Mouse (Mus musculus): ENCODE measurements around the gene Crybb2. TPM values are rescaled to one million over a fixed set of nuclear protein-coding genes. Genes with fewer than 3 reads are reported as not detected.
A peak's percentile ranks its signal among the peaks of the same experiment; 100 is the strongest.

Gene Crybb2
- polyA plus RNA-seq, 1 experiment from 2014 or later: not detected

- 86% methylated on average over 11 of the region's 11 CpGs for WGBS
- H3K4me2 ChIP-seq (ENCODE audit: low read depth, low read length, severe bottlenecking): no peak overlapping the region
- DNase-seq (ENCODE audit: low spot score) (no peak), ATAC-seq (replicated peaks; ENCODE audit: low FRiP score) (no peak)
- H3K27me3 ChIP-seq (ENCODE audit: control insufficient read depth, insufficient read depth, low read length): no peaks in the 10 kb centered on the region
- no peak overlapping the region for H3K4me3 ChIP-seq (ENCODE audit: low read depth, low read length)
- H3K27ac ChIP-seq (ENCODE audit: low read depth, low read length): no peak overlapping the region
- H3K4me1 ChIP-seq (replicated peaks; ENCODE audit: control insufficient read depth, insufficient read depth, low read length): peaks cover 3% of the 10 kb centered on the region
- no peak overlapping the region for H3K9ac ChIP-seq (ENCODE audit: low read length)
- H3K9me3 ChIP-seq (ENCODE audit: control insufficient read depth, low read length): no peaks in the 10 kb centered on the region
- H3K36me3 ChIP-seq (ENCODE audit: control insufficient read depth, insufficient read depth, low read length): no peaks in the 10 kb centered on the region
Observed at GRCm38 (mm10) chr5:113100422-113100821, 30.5 kb upstream of the Crybb2 start.

GRCm38 (mm10) chr5:113099546-113099945 lies 29.6 kb upstream of the Crybb2 start:
- no peak overlapping the region for H3K4me3 ChIP-seq (ENCODE audit: low read depth, low read length)
- no peaks in the 10 kb centered on the region for H3K27me3 ChIP-seq (ENCODE audit: control insufficient read depth, insufficient read depth, low read length)
- DNase-seq (ENCODE audit: low spot score): peak; percentile 96
- H3K9ac ChIP-seq (ENCODE audit: low read length): no peak overlapping the region
- H3K4me2 ChIP-seq (ENCODE audit: low read depth, low read length, severe bottlenecking): no peak overlapping the region
- H3K36me3 ChIP-seq (ENCODE audit: control insufficient read depth, insufficient read depth, low read length): no peaks in the 10 kb centered on the region
- WGBS: 33% methylated on average over 1 of the region's 1 CpGs
- no peak overlapping the region for H3K27ac ChIP-seq (ENCODE audit: low read depth, low read length)
- no peaks in the 10 kb centered on the region for H3K9me3 ChIP-seq (ENCODE audit: control insufficient read depth, low read length)
- 0 out of 2 replicates have a peak, but pooled peaks have one; percentile 12 for ATAC-seq (replicated peaks; ENCODE audit: low FRiP score)
- H3K4me1 ChIP-seq (replicated peaks; ENCODE audit: control insufficient read depth, insufficient read depth, low read length): peaks cover 3% of the 10 kb centered on the region

GRCm38 (mm10) chr5:113097551-113097950 lies 27.6 kb upstream of the Crybb2 start:
- no peaks in the 10 kb centered on the region for H3K9me3 ChIP-seq (ENCODE audit: control insufficient read depth, low read length)
- H3K27me3 ChIP-seq (ENCODE audit: control insufficient read depth, insufficient read depth, low read length): no peaks in the 10 kb centered on the region
- WGBS: 89% methylated on average over 17 of the region's 17 CpGs
- H3K4me3 ChIP-seq (ENCODE audit: low read depth, low read length): no peak overlapping the region
- no peaks in the 10 kb centered on the region for H3K36me3 ChIP-seq (ENCODE audit: control insufficient read depth, insufficient read depth, low read length)
- no peak overlapping the region for H3K4me2 ChIP-seq (ENCODE audit: low read depth, low read length, severe bottlenecking)
- no peaks in the 10 kb centered on the region for H3K4me1 ChIP-seq (replicated peaks; ENCODE audit: control insufficient read depth, insufficient read depth, low read length)
- ATAC-seq (replicated peaks; ENCODE audit: low FRiP score): no peak
- no peak overlapping the region for H3K9ac ChIP-seq (ENCODE audit: low read length)
- H3K27ac ChIP-seq (ENCODE audit: low read depth, low read length): no peak overlapping the region
- no peak for DNase-seq (ENCODE audit: low spot score)

- H3K4me2 ChIP-seq (ENCODE audit: low read depth, low read length, severe bottlenecking): no peak overlapping the region
- no peaks in the 10 kb centered on the region for H3K27me3 ChIP-seq (ENCODE audit: control insufficient read depth, insufficient read depth, low read length)
- H3K4me1 ChIP-seq (replicated peaks; ENCODE audit: control insufficient read depth, insufficient read depth, low read length): no peaks in the 10 kb centered on the region
- H3K36me3 ChIP-seq (ENCODE audit: control insufficient read depth, insufficient read depth, low read length): no peaks in the 10 kb centered on the region
- ATAC-seq (replicated peaks; ENCODE audit: low FRiP score) (no peak), DNase-seq (ENCODE audit: low spot score) (no peak)
- 95% methylated on average over 18 of the region's 18 CpGs for whole genome bisulfite sequencing
- H3K4me3 ChIP-seq (ENCODE audit: low read depth, low read length): no peak overlapping the region
- no peak overlapping the region for H3K9ac ChIP-seq (ENCODE audit: low read length)
- H3K27ac ChIP-seq (ENCODE audit: low read depth, low read length): no peak overlapping the region
- no peaks in the 10 kb centered on the region for H3K9me3 ChIP-seq (ENCODE audit: control insufficient read depth, low read length)
Observed at GRCm38 (mm10) chr5:113095456-113095855, 25.5 kb upstream of the Crybb2 start.

GRCm38 (mm10) chr5:113092406-113092805 lies 22.5 kb upstream of the Crybb2 start:
- Histone ChIP-seq H3K9me3 (ENCODE audit: control insufficient read depth, low read length) (no peaks in the 10 kb centered on the region), H3K4me3 (ENCODE audit: low read depth, low read length) (no peak overlapping the region), H3K36me3 (ENCODE audit: control insufficient read depth, insufficient read depth, low read length) (no peaks in the 10 kb centered on the region), H3K4me2 (ENCODE audit: low read depth, low read length, severe bottlenecking) (no peak overlapping the region), H3K27me3 (ENCODE audit: control insufficient read depth, insufficient read depth, low read length) (no peaks in the 10 kb centered on the region), H3K27ac (ENCODE audit: low read depth, low read length) (no peak overlapping the region), H3K9ac (ENCODE audit: low read length) (no peak overlapping the region), H3K4me1 (replicated peaks; ENCODE audit: control insufficient read depth, insufficient read depth, low read length) (no peaks in the 10 kb centered on the region)
- no peak for DNase-seq (ENCODE audit: low spot score)
- no peak for ATAC-seq (replicated peaks; ENCODE audit: low FRiP score)
- 88% methylated on average over 7 of the region's 7 CpGs for WGBS

GRCm38 (mm10) chr5:113091162-113091561 lies 21.2 kb upstream of the Crybb2 start:
- H3K36me3 ChIP-seq (ENCODE audit: control insufficient read depth, insufficient read depth, low read length): no peaks in the 10 kb centered on the region
- H3K9ac ChIP-seq (ENCODE audit: low read length): no peak overlapping the region
- 61% methylated on average over 5 of the region's 5 CpGs for WGBS
- H3K4me2 ChIP-seq (ENCODE audit: low read depth, low read length, severe bottlenecking): no peak overlapping the region
- no peak overlapping the region for H3K27ac ChIP-seq (ENCODE audit: low read depth, low read length)
- DNase-seq (ENCODE audit: low spot score): peak; percentile 78
- no peak for ATAC-seq (replicated peaks; ENCODE audit: low FRiP score)
- no peaks in the 10 kb centered on the region for H3K27me3 ChIP-seq (ENCODE audit: control insufficient read depth, insufficient read depth, low read length)
- H3K4me1 ChIP-seq (replicated peaks; ENCODE audit: control insufficient read depth, insufficient read depth, low read length): no peaks in the 10 kb centered on the region
- no peaks in the 10 kb centered on the region for H3K9me3 ChIP-seq (ENCODE audit: control insufficient read depth, low read length)
- no peak overlapping the region for H3K4me3 ChIP-seq (ENCODE audit: low read depth, low read length)

- DNase-seq (ENCODE audit: low spot score): no peak
- no peak overlapping the region for H3K27ac ChIP-seq (ENCODE audit: low read depth, low read length)
- H3K4me2 ChIP-seq (ENCODE audit: low read depth, low read length, severe bottlenecking): no peak overlapping the region
- H3K9ac ChIP-seq (ENCODE audit: low read length): no peak overlapping the region
- H3K27me3 ChIP-seq (ENCODE audit: control insufficient read depth, insufficient read depth, low read length): no peaks in the 10 kb centered on the region
- H3K4me1 ChIP-seq (replicated peaks; ENCODE audit: control insufficient read depth, insufficient read depth, low read length): no peaks in the 10 kb centered on the region
- no peaks in the 10 kb centered on the region for H3K9me3 ChIP-seq (ENCODE audit: control insufficient read depth, low read length)
- 93% methylated on average over 11 of the region's 11 CpGs for WGBS
- H3K36me3 ChIP-seq (ENCODE audit: control insufficient read depth, insufficient read depth, low read length): no peaks in the 10 kb centered on the region
- H3K4me3 ChIP-seq (ENCODE audit: low read depth, low read length): no peak overlapping the region
- no peak for ATAC-seq (replicated peaks; ENCODE audit: low FRiP score)
Observed at GRCm38 (mm10) chr5:113090750-113091149, 20.8 kb upstream of the Crybb2 start.

GRCm38 (mm10) chr5:113090077-113090690 lies 20.3 kb upstream of the Crybb2 start:
- DNase-seq (ENCODE audit: low spot score) (no peak), ATAC-seq (replicated peaks; ENCODE audit: low FRiP score) (no peak)
- H3K9ac ChIP-seq (ENCODE audit: low read length): no peak overlapping the region
- no peaks in the 10 kb centered on the region for H3K27me3 ChIP-seq (ENCODE audit: control insufficient read depth, insufficient read depth, low read length)
- no peaks in the 10 kb centered on the region for H3K4me1 ChIP-seq (replicated peaks; ENCODE audit: control insufficient read depth, insufficient read depth, low read length)
- H3K9me3 ChIP-seq (ENCODE audit: control insufficient read depth, low read length): no peaks in the 10 kb centered on the region
- no peak overlapping the region for H3K27ac ChIP-seq (ENCODE audit: low read depth, low read length)
- no peak overlapping the region for H3K4me2 ChIP-seq (ENCODE audit: low read depth, low read length, severe bottlenecking)
- H3K4me3 ChIP-seq (ENCODE audit: low read depth, low read length): no peak overlapping the region
- WGBS: 93% methylated on average over 24 of the region's 24 CpGs
- no peaks in the 10 kb centered on the region for H3K36me3 ChIP-seq (ENCODE audit: control insufficient read depth, insufficient read depth, low read length)

GRCm38 (mm10) chr5:113087465-113087864 lies 17.5 kb upstream of the Crybb2 start:
- Histone ChIP-seq H3K4me2 (ENCODE audit: low read depth, low read length, severe bottlenecking) (no peak overlapping the region), H3K27me3 (ENCODE audit: control insufficient read depth, insufficient read depth, low read length) (no peaks in the 10 kb centered on the region)
- DNase-seq (ENCODE audit: low spot score): no peak

More at GRCm38 (mm10) chr5:113087465-113087864, 17.5 kb upstream of the Crybb2 start:
- H3K4me1 ChIP-seq (replicated peaks; ENCODE audit: control insufficient read depth, insufficient read depth, low read length): no peaks in the 10 kb centered on the region
- H3K9ac ChIP-seq (ENCODE audit: low read length): no peak overlapping the region
- no peak for ATAC-seq (replicated peaks; ENCODE audit: low FRiP score)
- no peak overlapping the region for H3K27ac ChIP-seq (ENCODE audit: low read depth, low read length)
- no peak overlapping the region for H3K4me3 ChIP-seq (ENCODE audit: low read depth, low read length)
- H3K9me3 ChIP-seq (ENCODE audit: control insufficient read depth, low read length): no peaks in the 10 kb centered on the region
- no peaks in the 10 kb centered on the region for H3K36me3 ChIP-seq (ENCODE audit: control insufficient read depth, insufficient read depth, low read length)
- WGBS: 92% methylated on average over 2 of the region's 2 CpGs

Measured in forebrain, embryonic 11.5 days (tissue).